Mouse (Mus musculus) hindbrain, postnatal 0 days (tissue): ENCODE data around the gene Cox17. TPM values are rescaled to one million over a fixed set of nuclear protein-coding genes. Genes with fewer than 3 reads are reported as not detected.
A peak's percentile ranks its signal among the peaks of the same experiment; 100 is the strongest.

Source experiments
- ATAC-seq: fragments of 200-750 bp; cut with Nextera tagmentation; 2 replicates; pipeline ENCODE4 v1.8.0; 2017; ENCODE audit warnings: mild to moderate bottlenecking, moderate TSS enrichment, moderate library complexity
- DNase-seq: peaks from one replicate; pipeline ENCODE4 v3.0.0-alpha.2; 2015; ENCODE audit warnings: low spot score
- H3K27ac ChIP-seq: fragments of 300-500 bp; sonication (generic); 2 replicates; pipeline ENCODE4 v1.5.1; 2014; ENCODE audit warnings: mild to moderate bottlenecking
- H3K27me3 ChIP-seq: fragments of 300-500 bp; sonication (generic); 2 replicates; pipeline ENCODE4 v1.6.1; 2014; ENCODE audit warnings: low read length, mixed read lengths; ENCODE audit not compliant: insufficient read depth
- H3K36me3 ChIP-seq: fragments of 300-500 bp; sonication (generic); 2 replicates; pipeline ENCODE4 v1.6.1; 2014; ENCODE audit warnings: low read length, mixed read lengths; ENCODE audit not compliant: insufficient read depth
- H3K4me1 ChIP-seq: fragments of 300-500 bp; sonication (generic); 2 replicates; pipeline ENCODE4 v1.6.1; 2014; ENCODE audit warnings: antibody characterized with exemption, low read length, mixed read lengths; ENCODE audit not compliant: insufficient read depth
- H3K4me2 ChIP-seq: fragments of 300-500 bp; sonication (generic); 2 replicates; pipeline ENCODE4 v1.6.1; 2014; ENCODE audit warnings: low read depth, mild to moderate bottlenecking, low read length, moderate library complexity, mixed read lengths
- H3K4me3 ChIP-seq: fragments of 300-500 bp; sonication (generic); 2 replicates; pipeline ENCODE4 v1.5.1; 2014; ENCODE audit warnings: low read length
- H3K9ac ChIP-seq: fragments of 300-500 bp; sonication (generic); replicated peaks from 2 replicates; pipeline ENCODE4 v1.6.1; 2014; ENCODE audit warnings: mild to moderate bottlenecking, low read length, moderate library complexity, mixed read lengths
- H3K9me3 ChIP-seq: fragments of 300-500 bp; sonication (generic); 2 replicates; pipeline ENCODE4 v1.6.1; 2016; ENCODE audit warnings: low read length, mixed read lengths
- CTCF ChIP-seq: IDR thresholded peaks from 2 replicates; pipeline ENCODE4 v1.5.1; 2016; ENCODE audit warnings: antibody characterized with exemption, control low read depth, low read depth
- WGBS: fragments of 180-500 bp; shearing (Covaris S2); extraction: QIAGEN DNeasy Blood & Tissue Kit; methylation state at CpG from one replicate; pipeline ENCODE4 v1.1.7; 2014; 5-methylcytosine and 5-hydroxymethylcytosine counted together
- polyA plus RNA-seq: library from polyadenylated mRNA; unstranded; fragments of >200 nt; fragmentation: Nextera tagmentation; extraction: Ambion mirVana; gene quantifications from 2 replicates; pipeline ENCODE4 v1.2.1, GENCODE M21; 2015
- total RNA-seq: library from RNA; depleted of rRNA; stranded (reverse); fragments of >200 nt; gene quantifications from 2 replicates; pipeline ENCODE4 v1.2.3, GENCODE M21; 2014; rRNA removed

Cox17 gene
- 12.2 and 24.5 TPM in 2 replicates for total RNA-seq
- 78.5 and 90.1 TPM in 2 replicates for polyA plus RNA-seq

DNA sequence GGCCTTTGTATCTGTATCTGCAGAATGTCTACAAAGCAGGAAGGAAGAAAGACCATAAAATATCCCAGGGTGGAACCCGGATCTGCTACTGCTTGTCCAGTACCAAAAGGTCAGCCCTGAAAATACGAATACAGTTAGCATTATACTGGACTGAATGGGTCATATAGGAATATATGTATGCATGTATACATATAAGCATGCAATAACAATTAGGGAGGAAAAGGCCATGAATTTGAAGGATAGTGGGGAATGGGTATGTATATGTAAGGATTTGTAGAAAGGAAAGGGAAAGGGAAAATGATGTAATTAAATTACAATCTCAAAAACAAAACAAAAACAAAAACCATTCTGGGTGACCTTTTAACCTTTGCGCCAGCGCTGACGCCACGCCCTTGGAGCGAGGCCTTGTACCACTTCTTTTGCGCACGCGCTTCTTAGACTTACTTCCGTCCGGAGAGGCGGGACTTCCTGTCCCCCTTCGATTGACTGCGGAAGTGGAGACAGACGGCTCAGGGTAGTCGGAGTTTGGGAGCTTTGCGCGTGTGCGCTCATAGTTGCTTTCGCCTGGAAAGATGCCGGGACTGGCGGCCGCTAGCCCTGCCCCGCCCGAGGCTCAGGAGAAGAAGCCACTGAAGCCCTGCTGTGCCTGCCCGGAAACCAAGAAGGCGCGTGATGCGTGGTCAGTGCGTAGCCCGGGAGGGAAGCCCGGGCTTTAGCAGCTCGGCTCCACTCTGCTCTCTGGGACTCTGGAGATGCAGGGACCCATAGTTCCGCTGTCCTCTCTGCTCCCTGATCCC lies at the start of gene Cox17, which contains the start of gene Gm21987:
Gene Cox17, plus strand, starts transcription at position 463 of the 797 bp plus-strand sequence.
Gene Gm21987, plus strand, starts transcription at position 512 of the 797 bp plus-strand sequence.
- Histone ChIP-seq H3K4me1 (no peaks in the 10 kb centered on the region), H3K9me3 (no peaks in the 10 kb centered on the region), H3K27ac (peak within 1 kb of the TSS; percentile 89), H3K9ac (peak within 1 kb of the TSS; percentile 71), H3K4me2 (peak within 1 kb of the TSS; percentile 84), H3K36me3 (peaks cover 10% of the 10 kb centered on the region; the same call in 1 of the 2 replicates), H3K27me3 (no peaks in the 10 kb centered on the region), H3K4me3 (peak within 1 kb of the TSS; percentile 88)
- no peak for TF ChIP-seq CTCF
- DNase-seq (peak; percentile 98), ATAC-seq (peak; percentile 98)
- 3% methylated on average over 35 of the region's 35 CpGs for WGBS

DNA sequence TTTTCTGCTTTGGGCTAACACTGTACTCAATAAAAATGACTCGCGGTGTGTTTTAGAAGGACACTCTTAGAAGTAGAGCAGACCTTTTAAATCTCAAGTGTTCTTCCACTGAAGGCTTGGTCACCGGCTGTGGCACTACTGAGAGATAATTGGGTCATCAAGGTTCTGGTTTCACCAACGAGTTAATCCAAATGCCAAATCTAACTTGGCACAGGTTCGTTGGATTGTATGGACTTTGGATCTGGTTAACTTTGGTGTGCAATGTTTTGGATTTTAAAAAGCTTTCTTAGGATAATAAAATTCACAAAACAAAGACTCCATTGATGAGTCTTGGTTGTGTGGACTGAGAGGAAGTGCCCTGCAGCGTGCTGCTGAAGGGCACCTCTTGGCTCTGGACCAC lies 48.4 kb upstream of the Cox17 start:
- DNase-seq (no peak), ATAC-seq (no peak)
- H3K9ac ChIP-seq = no peak overlapping the region
- H3K27me3 ChIP-seq = no peaks in the 10 kb centered on the region
- no peak overlapping the region for H3K4me3 ChIP-seq
- 81% methylated on average over 6 of the region's 6 CpGs for WGBS
- no peaks in the 10 kb centered on the region for H3K36me3 ChIP-seq
- no peaks in the 10 kb centered on the region for H3K9me3 ChIP-seq
- H3K4me2 ChIP-seq = no peak overlapping the region
- no peaks in the 10 kb centered on the region for H3K4me1 ChIP-seq
- TF ChIP-seq CTCF = no peak
- H3K27ac ChIP-seq = no peak overlapping the region

GRCm38 (mm10) chr16:38302367-38302766 lies 44.4 kb upstream of the Cox17 start:
- WGBS = 92% methylated on average over 13 of the region's 13 CpGs
- H3K4me1 ChIP-seq = no peaks in the 10 kb centered on the region
- H3K4me3 ChIP-seq = no peak overlapping the region
- H3K4me2 ChIP-seq = no peak overlapping the region
- H3K9ac ChIP-seq = no peak overlapping the region
- H3K27me3 ChIP-seq = no peaks in the 10 kb centered on the region
- ATAC-seq (no peak), DNase-seq (no peak)
- H3K36me3 ChIP-seq = no peaks in the 10 kb centered on the region
- TF ChIP-seq CTCF = no peak
- H3K9me3 ChIP-seq = no peaks in the 10 kb centered on the region
- no peak overlapping the region for H3K27ac ChIP-seq

DNA sequence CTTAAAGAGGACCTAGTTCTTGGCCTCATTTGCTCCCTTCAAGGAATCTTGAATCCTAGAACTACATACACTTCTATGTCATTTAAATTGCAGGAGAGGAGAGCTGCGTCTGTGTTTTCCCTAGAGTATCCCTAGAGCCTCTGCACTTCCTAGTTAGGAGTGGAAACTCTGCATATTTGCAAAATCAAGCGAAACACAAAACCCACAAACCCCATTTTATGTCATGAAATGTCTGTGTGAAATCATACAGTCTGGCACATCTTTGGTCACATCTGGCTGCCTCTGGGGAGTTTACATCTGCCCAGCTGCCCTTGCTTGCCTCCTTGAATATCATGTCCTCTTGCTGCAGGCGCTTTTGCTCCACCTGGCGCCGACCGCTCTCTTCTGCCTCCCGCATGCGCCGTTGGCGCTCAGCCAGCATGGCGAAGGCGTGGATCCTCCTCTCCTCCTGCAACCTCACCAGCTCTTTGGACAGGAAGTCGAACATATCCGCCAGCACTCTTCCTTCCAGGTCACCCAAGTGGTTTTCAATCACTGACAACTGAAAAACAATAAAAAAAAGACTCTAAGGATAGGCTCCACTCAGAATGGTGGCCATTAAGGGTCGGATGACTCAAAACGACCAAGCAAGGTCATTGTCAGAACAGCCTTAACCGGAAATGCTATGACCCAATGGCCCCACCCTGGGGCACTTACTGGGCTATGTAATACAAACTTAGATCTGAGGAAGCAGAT lies 42.2 kb upstream of the Cox17 start:
- Histone ChIP-seq H3K4me2 (no peak overlapping the region), H3K4me3 (no peak overlapping the region), H3K27ac (no peak overlapping the region), H3K9me3 (no peaks in the 10 kb centered on the region), H3K9ac (no peak overlapping the region), H3K36me3 (no peaks in the 10 kb centered on the region), H3K4me1 (no peaks in the 10 kb centered on the region), H3K27me3 (no peaks in the 10 kb centered on the region)
- 69% methylated on average over 17 of the region's 17 CpGs for WGBS
- ATAC-seq (no peak), DNase-seq (no peak)
- no peak for TF ChIP-seq CTCF

DNA sequence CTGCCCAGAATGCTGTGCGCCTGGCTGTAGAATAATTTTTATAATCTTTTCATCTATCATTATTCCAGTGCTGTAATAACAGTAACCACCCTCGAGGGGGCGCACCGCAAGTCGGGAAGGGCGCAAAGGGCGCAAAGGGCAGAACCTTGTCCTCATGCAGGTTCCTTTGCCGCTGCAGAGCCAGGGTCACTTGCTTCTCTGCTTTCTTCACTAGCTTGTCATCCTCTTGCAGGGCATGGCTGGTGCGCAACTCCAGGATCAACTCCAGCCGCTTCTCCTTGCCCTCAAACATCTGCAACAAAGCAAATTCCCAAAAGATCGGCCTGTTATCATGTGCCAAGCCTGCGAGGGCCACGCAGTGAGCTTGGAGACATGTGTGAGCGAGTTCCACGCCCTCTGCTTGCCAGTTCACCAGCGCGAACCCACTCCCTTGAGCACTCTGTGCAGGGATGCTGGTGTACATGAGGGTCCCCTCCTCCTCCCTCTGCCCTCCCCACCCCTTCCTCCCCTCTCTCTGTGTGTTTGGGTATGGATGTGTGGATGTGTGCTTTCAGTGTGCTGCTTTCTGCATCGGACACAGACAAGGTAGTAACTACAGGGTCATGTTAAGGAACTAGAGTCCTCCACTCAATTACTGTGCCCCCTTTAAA lies 40.1 kb upstream of the Cox17 start:
- Histone ChIP-seq H3K27me3 (no peaks in the 10 kb centered on the region), H3K9ac (no peak overlapping the region), H3K4me3 (no peak overlapping the region), H3K36me3 (no peaks in the 10 kb centered on the region), H3K27ac (no peak overlapping the region), H3K4me2 (no peak overlapping the region), H3K9me3 (no peaks in the 10 kb centered on the region), H3K4me1 (no peaks in the 10 kb centered on the region)
- 48% methylated on average over 18 of the region's 18 CpGs for WGBS
- DNase-seq (no peak), ATAC-seq (0 out of 2 replicates have a peak, but pooled peaks have one; percentile 24)
- peak; percentile 59 for TF ChIP-seq CTCF

- TF ChIP-seq CTCF = no peak
- H3K4me2 ChIP-seq = no peak overlapping the region
- no peaks in the 10 kb centered on the region for H3K36me3 ChIP-seq
- ATAC-seq = no peak
- H3K9me3 ChIP-seq = no peaks in the 10 kb centered on the region
- no peak overlapping the region for H3K4me3 ChIP-seq
- no peak for DNase-seq
- H3K4me1 ChIP-seq = no peaks in the 10 kb centered on the region
- H3K27ac ChIP-seq = no peak overlapping the region
- 44% methylated on average over 5 of the region's 5 CpGs for WGBS
- no peak overlapping the region for H3K9ac ChIP-seq
- no peaks in the 10 kb centered on the region for H3K27me3 ChIP-seq
Observed at GRCm38 (mm10) chr16:38307221-38307605, 39.6 kb upstream of the Cox17 start.
